Mouse (Mus musculus): ENCODE measurements around the gene Ctsh. TPM values are rescaled to one million over a fixed set of nuclear protein-coding genes. Genes with fewer than 3 reads are reported as not detected.
A peak's percentile ranks its signal among the peaks of the same experiment; 100 is the strongest.
"Not testable (repeated sequence)": the region's sequence is repeated elsewhere in the genome, so short reads cannot be mapped to it uniquely, and the experiment has no call there.

Ctsh gene
- polyA plus RNA-seq, 1 experiment: 300 TPM

- Histone ChIP-seq H3K27ac (ENCODE audit: insufficient read depth, low read depth, low read length) (no peak overlapping the region), H3K4me3 (ENCODE audit: insufficient read depth, low read length) (no peak overlapping the region), H3K4me1 (ENCODE audit: control insufficient read depth, insufficient read depth, low read length) (peaks cover 24% of the 10 kb centered on the region)
- no peak for TF ChIP-seq POLR2A (IDR thresholded peaks at IDR 0.05; ENCODE audit: borderline replicate concordance, low read depth, low read length)
- no peak for TF ChIP-seq CTCF (IDR thresholded peaks at IDR 0.05; ENCODE audit: low read depth, low read length)
These were observed 18.8 kb upstream of the Ctsh start for GRCm38 (mm10) chr9:90035168-90035567.

GRCm38 (mm10) chr9:90035794-90036193 lies 18.2 kb upstream of the Ctsh start:
- Histone ChIP-seq H3K4me3 (ENCODE audit: insufficient read depth, low read length) (no peak overlapping the region), H3K27ac (ENCODE audit: insufficient read depth, low read depth, low read length) (no peak overlapping the region), H3K4me1 (ENCODE audit: control insufficient read depth, insufficient read depth, low read length) (peaks cover 24% of the 10 kb centered on the region)
- TF ChIP-seq POLR2A (IDR thresholded peaks at IDR 0.05; ENCODE audit: borderline replicate concordance, low read depth, low read length) (no peak), CTCF (IDR thresholded peaks at IDR 0.05; ENCODE audit: low read depth, low read length) (no peak)

- TF ChIP-seq POLR2A (IDR thresholded peaks at IDR 0.05; ENCODE audit: borderline replicate concordance, low read depth, low read length) (no peak), CTCF (IDR thresholded peaks at IDR 0.05; ENCODE audit: low read depth, low read length) (no peak)
- H3K27ac ChIP-seq (ENCODE audit: insufficient read depth, low read depth, low read length): no peak overlapping the region
- H3K4me1 ChIP-seq (ENCODE audit: control insufficient read depth, insufficient read depth, low read length): peaks cover 24% of the 10 kb centered on the region
- no peak overlapping the region for H3K4me3 ChIP-seq (ENCODE audit: insufficient read depth, low read length)
These were observed 17.6 kb upstream of the Ctsh start for GRCm38 (mm10) chr9:90036313-90036712.

GRCm38 (mm10) chr9:90038535-90038934 lies 15.4 kb upstream of the Ctsh start:
- TF ChIP-seq POLR2A (IDR thresholded peaks at IDR 0.05; ENCODE audit: borderline replicate concordance, low read depth, low read length): no peak
- no peak for TF ChIP-seq CTCF (IDR thresholded peaks at IDR 0.05; ENCODE audit: low read depth, low read length)
- Histone ChIP-seq H3K4me3 (ENCODE audit: insufficient read depth, low read length) (no peak overlapping the region), H3K27ac (ENCODE audit: insufficient read depth, low read depth, low read length) (no peak overlapping the region), H3K4me1 (ENCODE audit: control insufficient read depth, insufficient read depth, low read length) (peaks cover 20% of the 10 kb centered on the region)

- peaks cover 6% of the 10 kb centered on the region for H3K4me1 ChIP-seq (ENCODE audit: control insufficient read depth, insufficient read depth, low read length)
- H3K27ac ChIP-seq (ENCODE audit: insufficient read depth, low read depth, low read length): no peak overlapping the region
- no peak for TF ChIP-seq CTCF (IDR thresholded peaks at IDR 0.05; ENCODE audit: low read depth, low read length)
- TF ChIP-seq POLR2A (IDR thresholded peaks at IDR 0.05; ENCODE audit: borderline replicate concordance, low read depth, low read length): no peak
- H3K4me3 ChIP-seq (ENCODE audit: insufficient read depth, low read length): no peak overlapping the region
These were observed 13.0 kb upstream of the Ctsh start for GRCm38 (mm10) chr9:90040916-90041315.

GRCm38 (mm10) chr9:90041556-90041955 lies 12.4 kb upstream of the Ctsh start:
- TF ChIP-seq POLR2A (IDR thresholded peaks at IDR 0.05; ENCODE audit: borderline replicate concordance, low read depth, low read length): no peak
- TF ChIP-seq CTCF (IDR thresholded peaks at IDR 0.05; ENCODE audit: low read depth, low read length): no peak
- Histone ChIP-seq H3K4me1 (ENCODE audit: control insufficient read depth, insufficient read depth, low read length) (peaks cover 3% of the 10 kb centered on the region), H3K4me3 (ENCODE audit: insufficient read depth, low read length) (no peak overlapping the region), H3K27ac (ENCODE audit: insufficient read depth, low read depth, low read length) (no peak overlapping the region)

- not testable (repeated sequence) for H3K4me3 ChIP-seq (ENCODE audit: insufficient read depth, low read length); H3K27ac ChIP-seq (ENCODE audit: insufficient read depth, low read depth, low read length); H3K4me1 ChIP-seq (ENCODE audit: control insufficient read depth, insufficient read depth, low read length)
These were observed 11.0 kb upstream of the Ctsh start for GRCm38 (mm10) chr9:90042906-90043305.

GRCm38 (mm10) chr9:90045191-90045590 lies 8.8 kb upstream of the Ctsh start:
- H3K27ac ChIP-seq (ENCODE audit: insufficient read depth, low read depth, low read length): no peak overlapping the region
- TF ChIP-seq CTCF (IDR thresholded peaks at IDR 0.05; ENCODE audit: low read depth, low read length) (no peak), POLR2A (IDR thresholded peaks at IDR 0.05; ENCODE audit: borderline replicate concordance, low read depth, low read length) (no peak)
- H3K4me1 ChIP-seq (ENCODE audit: control insufficient read depth, insufficient read depth, low read length): peaks cover 3% of the 10 kb centered on the region
- no peak overlapping the region for H3K4me3 ChIP-seq (ENCODE audit: insufficient read depth, low read length)

- no peak for TF ChIP-seq CTCF (IDR thresholded peaks at IDR 0.05; ENCODE audit: low read depth, low read length)
- no peak for TF ChIP-seq POLR2A (IDR thresholded peaks at IDR 0.05; ENCODE audit: borderline replicate concordance, low read depth, low read length)
These were observed 5.9 kb upstream of the Ctsh start for GRCm38 (mm10) chr9:90047937-90048627.

GRCm38 (mm10) chr9:90054371-90055145 lies 606 bp downstream of the Ctsh start:
- H3K27ac ChIP-seq (ENCODE audit: insufficient read depth, low read depth, low read length): peak overlapping the region; percentile 66
- TF ChIP-seq POLR2A (IDR thresholded peaks at IDR 0.05; ENCODE audit: borderline replicate concordance, low read depth, low read length) (no peak), CTCF (IDR thresholded peaks at IDR 0.05; ENCODE audit: low read depth, low read length) (peak; percentile 29; the same call in 1 of the 2 replicates)

More at GRCm38 (mm10) chr9:90047937-90048627, 5.9 kb upstream of the Ctsh start:
- no peaks in the 10 kb centered on the region for H3K4me1 ChIP-seq (ENCODE audit: control insufficient read depth, insufficient read depth, low read length)
- H3K4me3 ChIP-seq (ENCODE audit: insufficient read depth, low read length): no peak overlapping the region
- no peak overlapping the region for H3K27ac ChIP-seq (ENCODE audit: insufficient read depth, low read depth, low read length)

More at GRCm38 (mm10) chr9:90054371-90055145, 606 bp downstream of the Ctsh start:
- H3K4me3 ChIP-seq (ENCODE audit: insufficient read depth, low read length): peak overlapping the region; percentile 88
- H3K4me1 ChIP-seq (ENCODE audit: control insufficient read depth, insufficient read depth, low read length): peaks cover 10% of the 10 kb centered on the region

Measured in bone marrow macrophage, adult 2 months (primary cell).